Mouse (Mus musculus): ENCODE data around the gene Mcrip1.
A peak's percentile ranks its signal among the peaks of the same experiment; 100 is the strongest.

DNA sequence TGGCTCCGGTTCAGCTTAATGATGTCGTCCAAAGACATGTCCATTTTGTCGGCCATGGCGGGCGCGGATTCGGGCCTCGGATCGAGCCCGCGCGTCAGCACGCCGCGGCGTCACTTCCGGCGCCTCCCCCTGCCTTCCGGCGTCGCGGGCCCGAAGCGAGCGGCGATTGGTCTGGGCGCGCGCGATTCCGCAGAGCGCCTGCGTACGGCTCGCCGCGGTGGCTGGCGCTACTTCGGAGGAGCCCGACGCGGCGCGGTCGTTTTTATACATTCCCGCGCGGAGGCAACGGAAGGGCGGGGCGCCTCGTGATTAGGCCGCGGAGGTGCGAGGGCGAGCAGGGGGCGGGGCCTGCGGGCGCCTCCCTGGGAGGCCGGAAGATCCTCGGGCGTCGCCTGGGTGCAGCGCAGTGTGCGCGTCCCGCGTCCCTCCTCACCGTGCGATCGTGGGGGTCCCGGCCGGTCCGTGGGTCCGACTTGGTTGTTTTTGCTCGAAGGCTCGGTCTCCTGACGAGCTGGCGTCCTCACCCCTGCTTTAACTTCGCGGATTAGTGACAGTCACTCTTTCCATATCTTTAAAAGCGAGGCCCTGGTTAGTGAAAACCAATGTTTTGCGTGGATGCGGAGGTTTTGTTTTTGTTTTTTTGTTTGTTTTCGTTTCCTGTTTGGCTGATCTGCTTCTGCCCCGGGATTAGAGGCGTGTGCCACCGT lies 48.9 kb upstream of the Mcrip1 start, which contains the start of the genes Alyref and Anapc11:
- TF ChIP-seq CTCF (IDR thresholded peaks at IDR 0.05; ENCODE audit: borderline replicate concordance, control insufficient read depth, extremely low read depth, insufficient read depth, low read length, poor library complexity) (peak; percentile 59; the same call in 1 of the 2 replicates), POLR2A (IDR thresholded peaks at IDR 0.05; ENCODE audit: control insufficient read depth, extremely low read depth, insufficient read depth, low read length, poor library complexity) (peak; percentile 83)

Data from thymus, adult 2 months (tissue).